Mouse (Mus musculus): ENCODE measurements at regions not wholly inside any gene's neighbourhood (a gene's known extent, or its start where the extent isn't known, plus 50 kb on each side); places are given as distances from the start of the nearest gene placed in this dataset.

GRCm38 (mm10) chr4:75884371-75884770, 606.3 kb upstream of the Dmac1 start:
- no peak for DNase-seq (ENCODE audit: low read depth, low spot score)

- no peak for DNase-seq (ENCODE audit: low read depth, low spot score)
Measured at GRCm38 (mm10) chr4:75869771-75870170, 591.7 kb upstream of the Dmac1 start.

- DNase-seq (ENCODE audit: low read depth, low spot score) = no peak
Measured at GRCm38 (mm10) chr4:75861076-75861475, 583.0 kb upstream of the Dmac1 start.

- no peak for DNase-seq (ENCODE audit: low read depth, low spot score)
Measured at GRCm38 (mm10) chr4:75857769-75858408, 579.8 kb upstream of the Dmac1 start.

GRCm38 (mm10) chr4:75855688-75856296, 577.7 kb upstream of the Dmac1 start:
- peak; percentile 57 for DNase-seq (ENCODE audit: low read depth, low spot score)

GRCm38 (mm10) chr4:75850343-75850742, 572.2 kb upstream of the Dmac1 start:
- DNase-seq (ENCODE audit: low read depth, low spot score) = no peak

DNA sequence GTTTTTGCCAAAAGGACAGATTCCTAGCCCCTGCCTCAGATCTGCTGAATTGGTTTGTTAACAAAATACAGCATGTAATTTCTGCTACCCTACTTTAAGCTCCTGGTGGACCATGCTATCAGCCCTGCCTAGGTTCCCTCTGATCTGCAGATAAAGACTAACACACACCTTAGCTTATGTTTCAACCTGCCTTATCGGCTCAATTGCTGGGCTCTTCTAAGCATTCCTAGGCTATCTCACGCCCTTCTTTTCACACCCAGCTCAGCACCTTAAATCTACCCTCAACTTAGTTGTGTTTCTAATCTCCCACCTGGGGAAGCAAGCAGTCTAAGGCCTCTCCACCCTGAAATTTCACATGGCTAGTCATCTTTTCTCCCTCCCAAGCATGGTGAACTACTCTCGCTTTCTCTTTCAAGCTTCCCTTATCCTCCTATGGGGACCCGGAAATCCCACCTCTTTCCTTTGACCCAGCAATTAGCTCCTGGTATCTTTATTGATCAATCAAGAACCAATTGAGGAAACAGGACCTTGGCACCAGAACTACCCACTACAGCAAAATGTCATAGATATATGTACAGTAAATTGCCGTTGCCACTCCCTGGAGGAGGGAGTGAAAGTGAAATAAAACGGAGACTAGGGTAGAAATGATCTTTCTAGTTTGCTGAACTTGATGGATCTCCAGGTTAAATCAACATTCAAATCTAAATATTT, 569.7 kb upstream of the Dmac1 start:
- no peak for DNase-seq (ENCODE audit: low read depth, low spot score)

DNA sequence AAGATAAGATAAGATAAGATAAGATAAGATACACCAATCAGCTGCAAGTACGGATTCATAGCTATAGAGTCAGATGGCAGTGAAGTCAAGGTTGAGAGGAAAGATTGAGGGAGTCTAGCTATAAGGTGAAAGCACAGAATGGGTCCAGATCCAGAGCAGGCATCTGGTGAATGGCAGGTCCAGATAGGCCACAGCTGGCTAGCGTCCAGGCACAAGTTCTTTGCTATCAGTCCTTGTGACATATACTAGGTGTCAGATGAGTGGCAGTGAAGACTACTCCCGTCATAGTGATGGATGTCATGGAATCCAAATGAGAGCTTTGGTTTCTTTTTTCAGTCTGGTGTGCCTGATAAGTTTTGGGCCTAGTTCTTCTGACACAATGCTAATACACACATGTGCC, 566.9 kb upstream of the Dmac1 start:
- DNase-seq (ENCODE audit: low read depth, low spot score) = no peak

- no peak for DNase-seq (ENCODE audit: low read depth, low spot score)
Measured at GRCm38 (mm10) chr4:75838619-75839018, 560.5 kb upstream of the Dmac1 start.

DNA sequence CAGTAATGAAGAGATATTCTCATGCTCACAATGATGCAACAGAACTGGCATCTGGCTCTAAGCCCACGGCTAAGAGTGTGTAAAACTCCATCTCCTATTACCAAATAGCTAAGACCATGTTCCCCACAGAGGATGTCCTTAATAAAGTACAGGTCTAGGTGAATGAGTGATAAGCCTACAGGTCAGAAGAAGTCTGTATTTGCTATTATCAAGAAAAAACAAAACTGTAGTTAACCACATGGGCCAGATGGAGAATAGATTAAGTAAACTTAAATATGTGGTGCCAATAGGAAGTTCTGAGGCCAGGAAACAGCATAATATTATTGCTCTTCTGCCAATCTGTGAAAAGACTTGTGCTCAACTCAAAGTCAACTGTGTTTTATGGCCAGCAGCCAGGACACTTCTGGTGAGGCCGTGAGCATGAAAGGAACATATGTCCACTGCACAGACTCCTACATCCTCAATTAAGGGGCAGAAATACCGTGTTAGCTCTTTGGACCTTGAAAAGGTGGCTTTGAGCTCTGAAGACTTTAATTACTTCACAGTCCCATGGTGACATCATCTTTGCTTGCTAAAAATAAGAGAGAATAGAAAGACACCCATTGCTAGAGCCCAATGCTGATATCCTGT, 549.1 kb upstream of the Dmac1 start:
- no peak for DNase-seq (ENCODE audit: low read depth, low spot score)

DNA sequence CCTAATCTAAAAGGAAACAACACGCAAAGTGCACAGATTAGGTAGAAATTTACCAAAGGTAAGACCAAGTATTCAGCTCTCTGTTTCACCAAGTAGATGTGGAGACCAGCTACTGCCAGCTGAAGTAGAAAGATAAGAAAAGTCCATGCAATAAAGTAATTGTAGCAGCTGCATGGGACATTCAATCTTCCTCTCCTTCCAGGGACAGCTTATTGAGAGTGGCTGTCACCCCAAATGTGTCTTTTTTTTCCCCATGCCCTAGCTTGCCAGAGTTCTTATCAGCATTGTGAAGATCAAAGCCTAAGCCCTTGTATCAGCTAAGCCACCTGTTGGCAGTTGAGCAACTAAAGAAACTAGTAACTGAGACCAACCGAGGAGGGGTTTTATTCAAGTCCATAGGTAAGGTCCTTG, 541.1 kb upstream of the Dmac1 start:
- no peak for DNase-seq (ENCODE audit: low read depth, low spot score)

- no peak for DNase-seq (ENCODE audit: low read depth, low spot score)
Measured at GRCm38 (mm10) chr4:75816026-75816425, 537.9 kb upstream of the Dmac1 start.

- DNase-seq (ENCODE audit: low read depth, low spot score) = no peak
Measured at GRCm38 (mm10) chr4:75812266-75812665, 534.2 kb upstream of the Dmac1 start.

GRCm38 (mm10) chr4:75801870-75802269, 523.8 kb upstream of the Dmac1 start:
- DNase-seq (ENCODE audit: low read depth, low spot score) = no peak

DNA sequence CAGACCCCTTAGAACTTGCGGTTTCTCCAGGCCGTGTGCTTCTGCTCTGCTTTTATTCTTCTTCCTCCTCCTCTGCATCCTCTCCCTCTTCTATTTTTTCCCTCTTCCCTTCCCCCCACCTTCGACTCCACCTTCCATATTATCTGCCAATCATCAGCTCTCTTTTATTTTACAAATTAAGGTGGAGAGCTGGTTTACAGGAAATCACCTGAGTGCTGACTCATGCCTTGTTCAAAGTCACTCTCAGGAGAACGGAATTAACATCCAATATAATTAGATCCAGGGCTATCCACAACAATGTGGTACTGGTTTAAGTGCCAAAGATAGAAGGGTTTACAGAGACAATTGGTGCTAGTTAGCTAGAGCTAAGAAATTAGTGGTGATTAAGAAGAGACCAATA, 523.1 kb upstream of the Dmac1 start:
- no peak for DNase-seq (ENCODE audit: low read depth, low spot score)

DNA sequence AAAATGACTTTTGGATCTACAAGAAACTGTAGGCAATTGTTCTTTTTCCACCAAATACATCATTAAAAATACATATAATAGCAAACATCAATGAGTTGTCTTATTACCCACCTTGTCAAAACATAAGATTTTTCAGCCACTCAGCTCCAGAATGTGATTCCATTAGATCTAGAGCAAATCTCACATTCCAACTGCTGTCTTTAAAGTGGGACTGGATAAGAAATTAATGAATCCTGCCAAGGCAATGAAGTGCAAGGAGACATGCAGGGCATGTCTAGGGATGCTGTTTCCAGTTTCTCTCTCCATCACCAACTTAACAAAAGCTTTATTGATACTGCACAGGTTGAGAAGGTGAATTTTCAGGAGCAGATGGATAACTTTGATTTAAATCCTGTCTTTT, 513.7 kb upstream of the Dmac1 start:
- no peak for DNase-seq (ENCODE audit: low read depth, low spot score)

DNA sequence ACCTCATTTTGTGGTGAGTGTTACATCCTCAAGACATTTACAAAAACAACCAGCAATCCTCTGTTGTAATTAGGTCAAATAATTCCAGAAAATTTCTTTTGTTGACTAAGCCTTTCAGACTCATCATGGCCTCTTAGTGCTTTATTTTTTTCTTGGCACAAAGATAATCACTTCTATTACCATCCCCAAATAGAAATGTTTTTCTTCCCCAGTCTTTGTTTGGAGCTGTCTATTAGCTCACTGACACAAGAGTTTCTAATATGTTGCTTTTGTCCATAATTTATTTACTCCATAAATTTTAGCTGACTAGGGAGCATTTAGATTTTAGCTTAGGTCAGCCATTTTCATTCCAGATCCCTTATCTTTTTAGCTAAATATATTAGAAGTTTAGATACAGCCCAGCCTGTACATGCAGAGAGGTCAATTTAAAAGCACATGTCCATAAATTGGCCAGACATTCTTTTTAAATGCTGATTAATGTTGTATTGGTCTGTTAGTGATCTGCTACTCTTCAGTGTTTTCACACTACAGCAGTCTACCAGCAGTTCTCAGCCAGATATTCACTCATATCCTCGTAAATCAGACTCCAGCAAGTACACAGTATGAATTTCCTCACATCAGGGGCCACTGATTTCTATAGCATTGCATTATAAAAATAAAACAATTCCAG, 513.0 kb upstream of the Dmac1 start:
- DNase-seq (ENCODE audit: low read depth, low spot score) = no peak

DNA sequence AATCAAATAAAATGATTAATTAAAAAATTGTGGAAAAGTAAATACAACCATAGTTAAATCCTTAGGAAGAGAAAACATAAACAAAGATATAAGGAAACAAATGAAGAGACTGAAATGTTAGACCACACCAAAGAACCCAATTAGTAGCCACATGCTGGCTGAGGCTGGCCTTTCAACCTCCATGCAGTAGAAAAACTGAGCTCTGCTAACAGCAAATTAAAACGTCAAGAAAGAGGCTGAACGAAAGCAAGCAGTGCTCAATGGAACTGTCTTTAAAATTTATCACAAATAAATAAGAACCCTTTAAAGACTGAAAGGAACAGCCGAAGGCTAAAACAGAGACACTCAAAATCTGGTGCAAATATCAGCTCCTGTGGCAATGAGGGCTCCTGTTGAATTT, 509.3 kb upstream of the Dmac1 start:
- no peak for DNase-seq (ENCODE audit: low read depth, low spot score)

DNA sequence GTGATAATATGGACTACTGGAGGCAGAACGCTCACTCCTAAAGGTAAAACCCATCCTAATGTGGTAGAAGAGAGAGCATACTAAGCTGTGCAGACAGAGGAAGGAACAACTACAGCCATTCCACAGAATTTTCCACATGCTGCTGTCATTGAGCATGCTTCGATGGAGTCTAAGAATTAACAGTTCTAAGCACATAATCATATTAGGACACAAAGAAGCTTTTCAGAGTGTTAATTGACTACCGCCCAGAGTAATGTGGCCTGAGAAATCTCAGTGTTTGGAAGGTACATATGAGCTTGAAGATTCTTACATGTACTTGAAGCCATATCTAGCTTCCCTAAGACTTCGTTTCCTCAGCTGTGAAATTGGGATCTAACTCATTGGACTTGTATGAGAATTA, 508.3 kb upstream of the Dmac1 start:
- DNase-seq (ENCODE audit: low read depth, low spot score) = no peak

DNA sequence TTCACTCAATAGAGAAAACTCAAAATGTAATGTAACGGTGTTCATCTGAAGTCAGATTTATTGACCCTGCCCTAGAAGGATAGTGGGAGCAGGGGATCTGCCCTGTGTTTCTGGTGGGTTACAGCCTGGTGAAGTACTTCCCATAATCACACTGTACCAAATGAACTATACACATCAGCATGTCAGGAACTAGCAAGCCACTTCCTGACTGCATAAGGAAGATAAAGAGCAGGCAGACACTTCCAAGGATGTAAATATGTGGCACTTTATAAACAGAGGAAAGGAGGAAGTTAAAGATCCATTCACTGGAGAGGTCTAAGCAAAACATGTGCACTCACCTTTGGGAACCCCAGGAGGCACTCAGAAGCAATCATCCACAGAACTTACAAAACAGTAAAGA, 501.4 kb upstream of the Dmac1 start:
- DNase-seq (ENCODE audit: low read depth, low spot score) = no peak

GRCm38 (mm10) chr4:75764141-75764540, 486.0 kb upstream of the Dmac1 start:
- peak; percentile 43 for DNase-seq (ENCODE audit: low read depth, low spot score)

- DNase-seq (ENCODE audit: low read depth, low spot score) = no peak
Measured at GRCm38 (mm10) chr4:75744605-75745004, 466.5 kb upstream of the Dmac1 start.

All from forelimb bud, embryonic 11.5 days (tissue).